Mouse (Mus musculus): Measurements from ENCODE around the gene Fcrl5. TPM values are rescaled to one million over a fixed set of nuclear protein-coding genes. Genes with fewer than 3 reads are reported as not detected.
"Not testable (repeated sequence)": the region's sequence is repeated elsewhere in the genome, so short reads cannot be mapped to it uniquely, and the experiment has no call there.

Fcrl5 gene
- polyA plus RNA-seq, 1 experiment from 2014 or later: not detected

DNA sequence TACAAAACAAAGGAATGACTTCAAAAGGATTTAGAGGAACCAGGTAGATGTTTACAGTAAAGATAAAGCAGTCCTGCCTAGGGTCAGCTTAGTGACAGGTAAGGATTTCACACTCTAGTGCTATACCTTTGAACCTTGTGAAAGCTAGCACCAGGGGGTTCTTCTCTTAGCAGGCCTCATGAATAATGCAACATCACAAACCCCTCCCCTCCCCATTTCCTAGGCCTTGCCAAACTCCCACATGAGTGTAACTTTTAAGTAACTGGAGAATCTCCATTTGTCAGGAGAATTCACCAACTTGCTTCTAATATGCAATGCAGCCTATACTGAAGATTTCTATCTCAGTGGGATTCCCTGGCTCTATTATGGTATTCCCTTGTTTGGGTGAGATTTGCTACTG is 43.7 kb downstream of the Fcrl5 start:
- H3K9ac ChIP-seq (ENCODE audit: low read depth, low read length); H3K27ac ChIP-seq (ENCODE audit: low read length); H3K36me3 ChIP-seq (ENCODE audit: control insufficient read depth, insufficient read depth, low read length); H3K27me3 ChIP-seq (ENCODE audit: control insufficient read depth, insufficient read depth, low read depth, low read length); H3K4me1 ChIP-seq (ENCODE audit: control insufficient read depth, insufficient read depth, low read length); ATAC-seq; H3K4me2 ChIP-seq (ENCODE audit: low read length); H3K4me3 ChIP-seq (ENCODE audit: low read depth, low read length); H3K9me3 ChIP-seq (replicated peaks; ENCODE audit: control insufficient read depth, low read length, poor library complexity, severe bottlenecking): not testable (repeated sequence)

DNA sequence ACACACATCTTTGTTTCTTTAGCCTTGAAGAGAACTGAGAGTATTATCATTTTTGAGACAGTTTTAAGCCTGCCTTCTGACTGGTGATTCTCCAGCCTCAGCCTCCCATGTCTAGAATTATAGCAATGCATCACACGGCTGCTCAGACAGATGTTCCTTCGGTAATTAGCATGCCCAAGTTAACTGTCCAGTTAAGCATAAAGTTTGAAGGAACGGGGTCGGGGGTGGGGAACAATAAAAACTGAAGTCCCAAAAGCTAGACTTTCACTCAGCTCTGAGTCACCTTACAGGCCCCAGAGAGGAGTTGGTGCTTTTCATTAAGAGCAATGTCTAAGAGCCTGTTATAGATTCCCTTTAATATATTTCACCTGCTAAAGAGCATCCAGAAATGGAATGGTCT is 51.8 kb downstream of the Fcrl5 start:
- H3K9me3 ChIP-seq (replicated peaks; ENCODE audit: control insufficient read depth, low read length, poor library complexity, severe bottlenecking): no peaks in the 10 kb centered on the region
- no peak overlapping the region for H3K4me2 ChIP-seq (ENCODE audit: low read length)
- no peak overlapping the region for H3K4me3 ChIP-seq (ENCODE audit: low read depth, low read length)
- ATAC-seq: no peak
- H3K36me3 ChIP-seq (ENCODE audit: control insufficient read depth, insufficient read depth, low read length): no peaks in the 10 kb centered on the region
- no peak overlapping the region for H3K9ac ChIP-seq (ENCODE audit: low read depth, low read length)
- WGBS: 85% methylated on average over 4 of the region's 4 CpGs
- no peaks in the 10 kb centered on the region for H3K27me3 ChIP-seq (ENCODE audit: control insufficient read depth, insufficient read depth, low read depth, low read length)
- H3K27ac ChIP-seq (ENCODE audit: low read length): no peak overlapping the region
- H3K4me1 ChIP-seq (ENCODE audit: control insufficient read depth, insufficient read depth, low read length): no peaks in the 10 kb centered on the region

DNA sequence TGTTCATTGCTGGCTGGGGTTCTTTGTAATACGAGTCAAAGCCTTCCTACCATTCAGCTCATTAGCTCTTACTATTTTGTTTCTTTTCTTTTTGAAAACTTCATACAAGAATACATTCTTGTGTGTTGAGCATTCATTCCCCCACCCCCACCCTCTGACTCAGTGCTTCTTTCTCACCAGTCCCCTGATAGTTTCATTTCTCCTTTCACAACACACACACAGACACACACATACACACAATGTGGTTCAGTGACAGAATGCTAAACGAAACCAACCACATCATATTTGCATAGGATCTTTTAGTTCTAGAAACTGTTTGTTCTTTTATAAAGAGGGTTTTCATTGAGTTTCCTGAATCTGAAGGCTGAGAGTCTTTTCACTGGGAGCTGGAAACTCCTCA is 52.3 kb downstream of the Fcrl5 start:
- H3K4me3 ChIP-seq (ENCODE audit: low read depth, low read length): no peak overlapping the region
- 37% methylated on average over 2 of the region's 2 CpGs for WGBS
- H3K27me3 ChIP-seq (ENCODE audit: control insufficient read depth, insufficient read depth, low read depth, low read length): no peaks in the 10 kb centered on the region
- H3K36me3 ChIP-seq (ENCODE audit: control insufficient read depth, insufficient read depth, low read length): no peaks in the 10 kb centered on the region
- no peak overlapping the region for H3K4me2 ChIP-seq (ENCODE audit: low read length)
- no peaks in the 10 kb centered on the region for H3K9me3 ChIP-seq (replicated peaks; ENCODE audit: control insufficient read depth, low read length, poor library complexity, severe bottlenecking)
- no peak overlapping the region for H3K9ac ChIP-seq (ENCODE audit: low read depth, low read length)
- ATAC-seq: no peak
- H3K4me1 ChIP-seq (ENCODE audit: control insufficient read depth, insufficient read depth, low read length): no peaks in the 10 kb centered on the region
- no peak overlapping the region for H3K27ac ChIP-seq (ENCODE audit: low read length)

DNA sequence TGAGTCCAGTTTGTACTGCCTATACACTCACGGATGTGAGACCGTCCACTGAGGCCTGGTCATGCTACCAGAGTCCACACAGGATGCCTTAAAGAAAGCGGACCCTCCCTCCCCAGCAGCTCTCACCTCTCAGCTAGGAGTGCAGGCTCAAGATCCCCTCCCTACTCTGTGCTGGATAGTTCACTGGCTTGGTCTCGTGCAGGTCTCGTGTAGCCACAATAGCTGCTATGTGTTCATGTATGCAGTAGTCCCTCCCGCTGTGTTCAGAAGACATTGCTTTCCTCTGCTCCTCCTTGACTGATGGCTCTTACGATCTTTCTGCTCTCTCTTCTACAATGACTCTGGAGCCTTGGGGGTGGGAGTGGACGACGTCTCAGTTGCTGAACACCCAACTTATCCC is 62.7 kb downstream of the Fcrl5 start:
- Histone ChIP-seq H3K4me1 (ENCODE audit: control insufficient read depth, insufficient read depth, low read length) (0 out of 2 replicates have a peak, but pooled peaks cover 3% of the 10 kb centered on the region), H3K36me3 (ENCODE audit: control insufficient read depth, insufficient read depth, low read length) (no peaks in the 10 kb centered on the region), H3K4me3 (ENCODE audit: low read depth, low read length) (no peak overlapping the region), H3K9ac (ENCODE audit: low read depth, low read length) (no peak overlapping the region), H3K4me2 (ENCODE audit: low read length) (no peak overlapping the region), H3K27me3 (ENCODE audit: control insufficient read depth, insufficient read depth, low read depth, low read length) (no peaks in the 10 kb centered on the region), H3K27ac (ENCODE audit: low read length) (no peak overlapping the region), H3K9me3 (replicated peaks; ENCODE audit: control insufficient read depth, low read length, poor library complexity, severe bottlenecking) (no peaks in the 10 kb centered on the region)
- WGBS: 79% methylated on average over 9 of the region's 9 CpGs
- no peak for ATAC-seq

DNA sequence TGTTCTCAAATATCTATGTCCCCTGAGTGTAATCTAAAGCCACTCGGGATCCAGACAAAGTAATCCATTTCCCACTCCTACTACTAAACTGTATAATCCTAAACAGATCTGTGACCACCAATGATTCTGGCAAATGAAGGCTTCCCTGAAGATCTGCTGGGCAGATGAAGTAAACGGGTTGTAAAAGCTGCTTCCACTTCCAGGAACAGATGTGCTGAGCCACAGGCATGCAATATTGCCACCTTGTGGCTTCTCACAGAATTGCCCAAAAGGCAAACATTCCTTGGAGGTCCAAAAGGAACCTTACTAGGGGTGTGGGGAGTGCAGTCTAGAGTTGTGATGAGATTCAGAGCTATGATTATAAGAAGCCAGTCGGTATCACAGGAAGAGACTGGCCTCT is 63.5 kb downstream of the Fcrl5 start:
- Histone ChIP-seq H3K36me3 (ENCODE audit: control insufficient read depth, insufficient read depth, low read length) (no peaks in the 10 kb centered on the region), H3K27ac (ENCODE audit: low read length) (no peak overlapping the region), H3K4me1 (ENCODE audit: control insufficient read depth, insufficient read depth, low read length) (0 out of 2 replicates have a peak, but pooled peaks cover 3% of the 10 kb centered on the region), H3K4me3 (ENCODE audit: low read depth, low read length) (no peak overlapping the region), H3K9me3 (replicated peaks; ENCODE audit: control insufficient read depth, low read length, poor library complexity, severe bottlenecking) (no peaks in the 10 kb centered on the region), H3K27me3 (ENCODE audit: control insufficient read depth, insufficient read depth, low read depth, low read length) (no peaks in the 10 kb centered on the region), H3K4me2 (ENCODE audit: low read length) (no peak overlapping the region), H3K9ac (ENCODE audit: low read depth, low read length) (no peak overlapping the region)
- whole genome bisulfite sequencing: 16% methylated on average over 3 of the region's 3 CpGs
- peak; percentile 67 for ATAC-seq

DNA sequence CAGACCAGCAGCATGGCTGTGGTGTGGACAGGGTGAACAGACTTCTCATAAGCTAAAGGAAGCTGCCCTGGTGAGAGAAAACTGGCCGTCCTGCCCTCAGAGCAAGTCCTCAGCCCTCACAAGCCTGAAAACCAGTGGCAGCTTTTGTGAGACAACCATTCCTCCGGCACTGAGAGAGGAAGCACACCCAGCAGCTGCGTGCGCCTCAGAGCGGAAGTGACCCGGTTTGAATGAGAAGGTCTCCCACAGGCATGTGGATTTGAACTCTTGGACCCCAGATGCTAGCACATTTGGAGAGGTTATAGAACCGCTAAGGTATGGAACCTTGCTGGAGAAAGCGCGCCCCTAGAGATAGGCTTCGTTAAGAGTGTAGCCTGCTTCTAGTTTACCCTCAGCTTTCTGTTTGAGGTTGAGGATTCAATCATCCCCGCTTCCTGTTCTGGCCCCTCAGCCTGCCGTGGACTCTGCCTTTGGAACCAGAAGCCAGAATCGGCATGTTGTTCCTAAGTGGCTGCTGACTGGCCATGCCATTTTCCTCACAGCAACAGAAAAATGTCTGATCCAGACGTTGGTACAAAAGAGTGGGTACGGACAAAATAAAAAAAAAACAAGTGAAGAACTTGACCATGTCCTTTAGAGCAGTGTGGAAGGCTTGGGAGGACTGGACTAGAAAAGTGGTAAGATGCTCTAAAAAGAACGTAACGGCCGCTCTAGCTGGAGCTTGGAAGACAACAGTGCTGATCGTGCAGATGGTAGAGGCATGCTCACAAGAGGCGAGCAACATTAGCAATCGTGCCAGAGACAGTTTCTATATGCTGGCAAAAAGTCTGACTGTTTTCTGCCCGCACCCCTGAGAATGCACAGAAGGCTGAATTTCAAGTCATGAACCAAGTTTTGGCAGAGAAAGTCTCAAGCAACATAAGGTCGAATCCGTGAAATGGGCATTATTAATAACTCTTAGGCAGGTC is 64.8 kb downstream of the Fcrl5 start:
- ATAC-seq: no peak
- Histone ChIP-seq H3K4me1 (ENCODE audit: control insufficient read depth, insufficient read depth, low read length) (0 out of 2 replicates have a peak, but pooled peaks cover 3% of the 10 kb centered on the region), H3K36me3 (ENCODE audit: control insufficient read depth, insufficient read depth, low read length) (no peaks in the 10 kb centered on the region), H3K27ac (ENCODE audit: low read length) (no peak overlapping the region), H3K27me3 (ENCODE audit: control insufficient read depth, insufficient read depth, low read depth, low read length) (no peaks in the 10 kb centered on the region), H3K4me2 (ENCODE audit: low read length) (no peak overlapping the region), H3K4me3 (ENCODE audit: low read depth, low read length) (no peak overlapping the region), H3K9ac (ENCODE audit: low read depth, low read length) (no peak overlapping the region), H3K9me3 (replicated peaks; ENCODE audit: control insufficient read depth, low read length, poor library complexity, severe bottlenecking) (no peaks in the 10 kb centered on the region)
- WGBS: 85% methylated on average over 24 of the region's 24 CpGs

DNA sequence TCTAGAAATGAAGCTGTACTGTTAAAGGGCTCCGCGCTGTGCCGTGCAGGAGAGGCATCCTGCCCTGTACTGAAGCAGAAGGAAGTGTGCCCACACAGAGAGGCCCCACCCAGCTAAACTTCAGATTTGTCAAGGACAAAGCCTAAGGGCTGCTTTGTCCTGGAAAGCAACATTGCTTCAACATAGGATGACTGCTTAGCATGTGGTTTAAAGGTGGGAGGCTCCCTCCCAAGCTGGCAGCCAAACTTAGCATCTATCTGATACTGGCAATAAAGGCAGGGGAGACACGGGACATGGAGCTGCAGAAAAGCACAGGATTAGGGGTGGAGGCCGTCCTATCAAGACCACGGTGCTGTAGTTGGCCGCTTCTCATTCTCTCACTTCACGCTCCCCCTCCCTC is 65.6 kb downstream of the Fcrl5 start:
- H3K27me3 ChIP-seq (ENCODE audit: control insufficient read depth, insufficient read depth, low read depth, low read length): no peaks in the 10 kb centered on the region
- WGBS: 54% methylated on average over 8 of the region's 8 CpGs
- H3K9me3 ChIP-seq (replicated peaks; ENCODE audit: control insufficient read depth, low read length, poor library complexity, severe bottlenecking): no peaks in the 10 kb centered on the region

DNA sequence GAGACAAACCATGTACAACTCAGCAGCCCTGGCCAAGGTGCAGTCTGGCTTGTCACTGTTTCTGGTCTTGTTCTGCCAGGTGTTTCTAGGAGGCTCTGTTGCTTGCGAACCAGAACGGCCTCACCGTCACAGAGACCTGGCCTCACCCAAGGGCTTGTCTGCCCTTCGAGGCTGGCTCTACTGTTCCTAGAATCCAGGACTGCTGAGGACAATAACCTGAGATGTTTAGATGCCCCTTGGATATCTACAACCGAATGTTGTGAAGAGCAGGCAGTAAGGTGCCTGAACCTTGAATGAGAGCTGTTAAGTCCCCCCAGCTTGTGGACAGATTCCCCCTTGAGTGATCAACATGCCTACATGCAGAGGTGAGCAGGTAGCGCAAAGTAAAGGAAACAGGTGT is 67.2 kb downstream of the Fcrl5 start:
- Histone ChIP-seq H3K9me3 (replicated peaks; ENCODE audit: control insufficient read depth, low read length, poor library complexity, severe bottlenecking) (no peaks in the 10 kb centered on the region), H3K27ac (ENCODE audit: low read length) (no peak overlapping the region), H3K27me3 (ENCODE audit: control insufficient read depth, insufficient read depth, low read depth, low read length) (no peaks in the 10 kb centered on the region), H3K4me1 (ENCODE audit: control insufficient read depth, insufficient read depth, low read length) (0 out of 2 replicates have a peak, but pooled peaks cover 3% of the 10 kb centered on the region), H3K4me2 (ENCODE audit: low read length) (no peak overlapping the region), H3K9ac (ENCODE audit: low read depth, low read length) (no peak overlapping the region), H3K4me3 (ENCODE audit: low read depth, low read length) (no peak overlapping the region), H3K36me3 (ENCODE audit: control insufficient read depth, insufficient read depth, low read length) (no peaks in the 10 kb centered on the region)
- 96% methylated on average over 6 of the region's 6 CpGs for WGBS
- no peak for ATAC-seq

More for the DNA sequence above, 65.6 kb downstream of the Fcrl5 start:
- H3K9ac ChIP-seq (ENCODE audit: low read depth, low read length): no peak overlapping the region
- H3K4me1 ChIP-seq (ENCODE audit: control insufficient read depth, insufficient read depth, low read length): 0 out of 2 replicates have a peak, but pooled peaks cover 3% of the 10 kb centered on the region
- no peak overlapping the region for H3K4me2 ChIP-seq (ENCODE audit: low read length)
- H3K4me3 ChIP-seq (ENCODE audit: low read depth, low read length): no peak overlapping the region
- H3K36me3 ChIP-seq (ENCODE audit: control insufficient read depth, insufficient read depth, low read length): no peaks in the 10 kb centered on the region
- H3K27ac ChIP-seq (ENCODE audit: low read length): no peak overlapping the region
- ATAC-seq: no peak

DNA sequence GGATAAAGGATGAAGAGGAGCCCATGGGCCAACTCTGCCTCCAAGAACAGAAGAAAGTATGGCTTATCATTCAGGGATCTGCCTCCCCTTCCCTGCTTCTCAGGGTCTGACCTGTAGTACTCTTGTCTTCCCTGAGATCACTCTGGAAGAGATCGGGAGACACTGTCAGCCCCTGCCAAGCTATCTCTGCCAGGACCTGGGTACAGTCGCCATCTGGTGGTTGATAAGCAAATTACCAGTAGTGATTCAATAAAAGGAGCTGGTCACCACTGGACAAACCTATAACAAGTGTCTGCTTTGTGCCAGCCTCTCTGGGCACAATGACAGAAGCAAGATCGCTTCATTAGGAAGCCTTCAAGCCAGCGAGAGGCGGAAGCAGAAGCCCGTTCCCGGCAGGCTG is 68.8 kb downstream of the Fcrl5 start:
- Histone ChIP-seq H3K36me3 (ENCODE audit: control insufficient read depth, insufficient read depth, low read length) (no peaks in the 10 kb centered on the region), H3K27ac (ENCODE audit: low read length) (no peak overlapping the region), H3K9ac (ENCODE audit: low read depth, low read length) (peak overlapping the region; percentile 4; the same call in 1 of the 2 replicates), H3K9me3 (replicated peaks; ENCODE audit: control insufficient read depth, low read length, poor library complexity, severe bottlenecking) (no peaks in the 10 kb centered on the region), H3K27me3 (ENCODE audit: control insufficient read depth, insufficient read depth, low read depth, low read length) (no peaks in the 10 kb centered on the region), H3K4me3 (ENCODE audit: low read depth, low read length) (no peak overlapping the region), H3K4me1 (ENCODE audit: control insufficient read depth, insufficient read depth, low read length) (peaks cover 6% of the 10 kb centered on the region; the same call in 1 of the 2 replicates), H3K4me2 (ENCODE audit: low read length) (no peak overlapping the region)
- WGBS: 22% methylated on average over 7 of the region's 7 CpGs
- peak; percentile 49; the same call in 1 of the 2 replicates for ATAC-seq

Measured in midbrain, embryonic 16.5 days (tissue).